Mouse (Mus musculus): ENCODE measurements around the gene Smtn. TPM values are rescaled to one million over a fixed set of nuclear protein-coding genes. Genes with fewer than 3 reads are reported as not detected.

The Smtn gene
- polyA plus RNA-seq (2014; fragmentation: Nextera tagmentation; extraction: Ambion mirVana), result 43.8 and 44.3 TPM in 2 replicates

DNA sequence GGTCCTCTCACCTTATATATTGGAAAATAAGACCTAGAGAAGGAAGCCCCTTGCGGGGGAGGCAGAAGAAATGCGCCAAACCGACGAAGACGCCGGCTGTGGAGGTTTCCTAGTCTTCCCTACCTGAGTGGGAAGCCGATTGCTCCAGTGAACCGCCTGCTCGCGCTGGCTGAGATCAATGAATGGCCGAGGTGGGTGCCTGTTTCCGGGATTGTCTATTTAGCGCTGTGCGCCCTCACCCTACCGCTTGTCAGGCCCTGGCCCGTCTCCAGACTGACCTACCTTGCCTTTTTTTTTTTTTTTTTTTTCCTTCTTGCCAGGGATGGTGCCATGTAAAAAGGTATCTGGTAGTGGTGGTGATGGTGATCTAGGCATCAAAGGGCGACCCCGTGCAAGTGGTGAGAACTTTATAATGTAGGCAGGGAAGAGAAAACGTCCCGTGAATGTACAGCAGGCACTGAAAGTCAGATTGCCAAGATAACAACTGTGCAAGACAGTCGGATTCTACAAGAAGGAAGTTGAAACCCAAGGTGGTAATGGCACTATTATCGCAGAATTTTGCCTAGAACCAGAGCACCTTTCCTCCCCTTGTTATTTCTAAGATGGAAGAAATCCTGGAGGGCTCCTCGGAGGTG, at the start of gene Smtn:
TSS of gene Smtn (minus strand) at position 162 of the 635 bp plus-strand sequence.
- Histone ChIP-seq H3K27me3 (ENCODE audit: control insufficient read depth, insufficient read depth, low read length) (no peaks in the 10 kb centered on the region), H3K4me2 (ENCODE audit: low read depth, low read length, severe bottlenecking) (peak within 1 kb of the TSS; percentile 75), H3K9ac (ENCODE audit: low read length) (peak within 1 kb of the TSS; percentile 47; the same call in 1 of the 2 replicates), H3K4me1 (replicated peaks; ENCODE audit: control insufficient read depth, insufficient read depth, low read length) (peaks cover 11% of the 10 kb centered on the region; the same call in 1 of the 2 replicates), H3K27ac (ENCODE audit: low read depth, low read length) (no peak within 1 kb of the TSS), H3K4me3 (ENCODE audit: low read depth, low read length) (peak within 1 kb of the TSS; percentile 52), H3K36me3 (ENCODE audit: control insufficient read depth, insufficient read depth, low read length) (no peaks in the 10 kb centered on the region), H3K9me3 (ENCODE audit: control insufficient read depth, low read length) (peaks cover 4% of the 10 kb centered on the region; the same call in 1 of the 2 replicates)
- 91% methylated on average over 23 of the region's 23 CpGs for WGBS
- DNase-seq (ENCODE audit: low spot score) (no peak), ATAC-seq (replicated peaks; ENCODE audit: low FRiP score) (no peak)

DNA sequence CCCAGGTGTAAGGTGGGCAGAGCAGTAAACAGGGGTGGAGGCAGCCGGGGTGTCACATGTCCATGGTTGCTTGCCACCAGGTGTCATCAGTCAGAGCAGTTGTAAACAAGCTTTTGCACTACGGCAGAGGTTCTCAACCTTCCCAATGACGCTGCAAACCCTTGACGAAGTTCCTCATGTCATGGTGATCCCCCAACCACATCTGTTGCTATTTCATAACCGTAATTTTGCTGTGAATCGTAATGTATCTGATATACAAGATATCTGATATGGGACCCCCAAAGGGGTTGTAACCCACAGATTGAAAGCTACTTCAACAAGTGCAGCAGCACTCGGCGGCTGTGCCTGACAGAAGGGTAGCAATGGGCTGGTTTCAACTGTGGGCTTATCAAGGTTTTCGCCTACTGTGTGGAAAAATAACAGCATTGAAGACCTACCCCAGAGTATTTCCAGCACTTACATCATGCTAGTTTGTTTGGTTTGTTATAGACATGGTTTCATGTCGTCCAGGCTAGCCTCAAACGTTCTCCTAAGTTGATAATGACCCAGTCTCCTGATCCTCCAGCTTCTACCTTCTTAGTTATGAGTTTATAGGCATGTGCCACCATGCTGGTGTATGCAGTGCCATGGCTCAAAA, 47.7 kb upstream of the Smtn start:
- 86% methylated on average over 11 of the region's 11 CpGs for WGBS
- no peaks in the 10 kb centered on the region for H3K9me3 ChIP-seq (ENCODE audit: control insufficient read depth, low read length)
- DNase-seq (ENCODE audit: low spot score) (no peak), ATAC-seq (replicated peaks; ENCODE audit: low FRiP score) (no peak)
- H3K4me2 ChIP-seq (ENCODE audit: low read depth, low read length, severe bottlenecking), result no peak overlapping the region
- no peak overlapping the region for H3K4me3 ChIP-seq (ENCODE audit: low read depth, low read length)
- no peak overlapping the region for H3K9ac ChIP-seq (ENCODE audit: low read length)
- no peaks in the 10 kb centered on the region for H3K27me3 ChIP-seq (ENCODE audit: control insufficient read depth, insufficient read depth, low read length)
- no peaks in the 10 kb centered on the region for H3K36me3 ChIP-seq (ENCODE audit: control insufficient read depth, insufficient read depth, low read length)
- H3K4me1 ChIP-seq (replicated peaks; ENCODE audit: control insufficient read depth, insufficient read depth, low read length), result no peaks in the 10 kb centered on the region
- no peak overlapping the region for H3K27ac ChIP-seq (ENCODE audit: low read depth, low read length)

- no peaks in the 10 kb centered on the region for H3K36me3 ChIP-seq (ENCODE audit: control insufficient read depth, insufficient read depth, low read length)
- ATAC-seq (replicated peaks; ENCODE audit: low FRiP score) (no peak), DNase-seq (ENCODE audit: low spot score) (no peak)
- H3K27me3 ChIP-seq (ENCODE audit: control insufficient read depth, insufficient read depth, low read length), result no peaks in the 10 kb centered on the region
- no peak overlapping the region for H3K27ac ChIP-seq (ENCODE audit: low read depth, low read length)
- H3K4me3 ChIP-seq (ENCODE audit: low read depth, low read length), result no peak overlapping the region
- no peak overlapping the region for H3K4me2 ChIP-seq (ENCODE audit: low read depth, low read length, severe bottlenecking)
- WGBS, result 43% methylated on average over 4 of the region's 4 CpGs
- H3K9me3 ChIP-seq (ENCODE audit: control insufficient read depth, low read length), result no peaks in the 10 kb centered on the region
- H3K9ac ChIP-seq (ENCODE audit: low read length), result no peak overlapping the region
- no peaks in the 10 kb centered on the region for H3K4me1 ChIP-seq (replicated peaks; ENCODE audit: control insufficient read depth, insufficient read depth, low read length)
Observed at GRCm38 (mm10) chr11:3587350-3587749, 46.9 kb upstream of the Smtn start.

- 87% methylated on average over 6 of the region's 6 CpGs for whole genome bisulfite sequencing
Observed at GRCm38 (mm10) chr11:3585983-3586618, 45.7 kb upstream of the Smtn start.

GRCm38 (mm10) chr11:3583127-3583526, 42.7 kb upstream of the Smtn start:
- H3K27me3 ChIP-seq (ENCODE audit: control insufficient read depth, insufficient read depth, low read length), result no peaks in the 10 kb centered on the region
- ATAC-seq (replicated peaks; ENCODE audit: low FRiP score) (no peak), DNase-seq (ENCODE audit: low spot score) (no peak)
- no peak overlapping the region for H3K9ac ChIP-seq (ENCODE audit: low read length)
- 76% methylated on average over 5 of the region's 5 CpGs for WGBS
- no peaks in the 10 kb centered on the region for H3K9me3 ChIP-seq (ENCODE audit: control insufficient read depth, low read length)
- H3K4me2 ChIP-seq (ENCODE audit: low read depth, low read length, severe bottlenecking), result no peak overlapping the region
- no peaks in the 10 kb centered on the region for H3K36me3 ChIP-seq (ENCODE audit: control insufficient read depth, insufficient read depth, low read length)
- H3K4me1 ChIP-seq (replicated peaks; ENCODE audit: control insufficient read depth, insufficient read depth, low read length), result no peaks in the 10 kb centered on the region
- H3K4me3 ChIP-seq (ENCODE audit: low read depth, low read length), result no peak overlapping the region
- no peak overlapping the region for H3K27ac ChIP-seq (ENCODE audit: low read depth, low read length)

More at GRCm38 (mm10) chr11:3585983-3586618, 45.7 kb upstream of the Smtn start:
- H3K4me1 ChIP-seq (replicated peaks; ENCODE audit: control insufficient read depth, insufficient read depth, low read length), result no peaks in the 10 kb centered on the region
- H3K36me3 ChIP-seq (ENCODE audit: control insufficient read depth, insufficient read depth, low read length), result no peaks in the 10 kb centered on the region
- DNase-seq (ENCODE audit: low spot score) (no peak), ATAC-seq (replicated peaks; ENCODE audit: low FRiP score) (no peak)
- H3K9ac ChIP-seq (ENCODE audit: low read length), result no peak overlapping the region
- no peak overlapping the region for H3K4me3 ChIP-seq (ENCODE audit: low read depth, low read length)
- no peaks in the 10 kb centered on the region for H3K9me3 ChIP-seq (ENCODE audit: control insufficient read depth, low read length)
- H3K27me3 ChIP-seq (ENCODE audit: control insufficient read depth, insufficient read depth, low read length), result no peaks in the 10 kb centered on the region
- no peak overlapping the region for H3K4me2 ChIP-seq (ENCODE audit: low read depth, low read length, severe bottlenecking)
- H3K27ac ChIP-seq (ENCODE audit: low read depth, low read length), result no peak overlapping the region

- 94% methylated on average over 4 of the region's 4 CpGs for WGBS
Observed at GRCm38 (mm10) chr11:3581908-3582307, 41.5 kb upstream of the Smtn start.

DNA sequence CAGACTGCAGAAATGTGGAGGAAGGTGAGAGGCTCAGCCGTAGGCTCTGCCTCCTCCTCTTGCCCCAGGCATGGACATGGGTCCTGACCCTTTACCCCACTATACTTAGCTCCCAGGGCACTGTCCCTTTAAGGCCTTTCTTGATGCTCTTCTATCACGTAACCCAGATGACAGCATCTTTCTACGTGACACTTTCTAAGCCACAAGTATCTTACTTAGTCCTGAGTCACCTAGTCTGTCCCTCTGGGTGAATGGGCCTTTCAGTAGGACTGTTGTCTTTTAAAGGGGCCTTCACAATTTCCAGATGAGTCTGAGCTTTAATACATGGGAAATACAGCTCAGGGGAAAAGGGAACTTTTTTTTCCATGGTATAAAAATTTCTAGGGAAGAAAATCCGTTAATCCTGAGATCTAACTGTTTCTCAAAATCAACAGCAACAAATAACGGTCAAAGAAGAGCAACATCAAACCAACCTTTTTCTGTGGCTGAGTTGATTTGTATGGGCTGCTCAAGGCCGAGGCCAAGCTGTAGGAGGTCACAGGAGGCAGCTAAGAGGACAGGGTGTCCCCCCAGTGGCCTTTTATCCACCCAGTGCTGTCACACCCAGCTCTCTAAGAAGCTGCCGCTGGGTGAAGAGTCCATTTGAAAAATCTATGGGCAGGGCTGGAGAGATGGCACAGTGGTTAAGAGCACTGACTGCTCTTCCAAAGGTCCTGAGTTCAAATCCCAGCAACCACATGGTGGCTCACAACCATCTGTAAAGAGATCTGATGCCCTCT, 40.1 kb upstream of the Smtn start:
- no peak overlapping the region for H3K4me2 ChIP-seq (ENCODE audit: low read depth, low read length, severe bottlenecking)
- ATAC-seq (replicated peaks; ENCODE audit: low FRiP score) (no peak), DNase-seq (ENCODE audit: low spot score) (no peak)
- no peak overlapping the region for H3K27ac ChIP-seq (ENCODE audit: low read depth, low read length)
- 75% methylated on average over 7 of the region's 7 CpGs for WGBS
- no peaks in the 10 kb centered on the region for H3K9me3 ChIP-seq (ENCODE audit: control insufficient read depth, low read length)
- no peaks in the 10 kb centered on the region for H3K36me3 ChIP-seq (ENCODE audit: control insufficient read depth, insufficient read depth, low read length)
- no peak overlapping the region for H3K4me3 ChIP-seq (ENCODE audit: low read depth, low read length)
- no peaks in the 10 kb centered on the region for H3K4me1 ChIP-seq (replicated peaks; ENCODE audit: control insufficient read depth, insufficient read depth, low read length)
- no peaks in the 10 kb centered on the region for H3K27me3 ChIP-seq (ENCODE audit: control insufficient read depth, insufficient read depth, low read length)
- H3K9ac ChIP-seq (ENCODE audit: low read length), result no peak overlapping the region

More at GRCm38 (mm10) chr11:3581908-3582307, 41.5 kb upstream of the Smtn start:
- no peaks in the 10 kb centered on the region for H3K4me1 ChIP-seq (replicated peaks; ENCODE audit: control insufficient read depth, insufficient read depth, low read length)
- H3K27ac ChIP-seq (ENCODE audit: low read depth, low read length), result no peak overlapping the region
- H3K9me3 ChIP-seq (ENCODE audit: control insufficient read depth, low read length), result no peaks in the 10 kb centered on the region
- H3K4me3 ChIP-seq (ENCODE audit: low read depth, low read length), result no peak overlapping the region
- no peak overlapping the region for H3K4me2 ChIP-seq (ENCODE audit: low read depth, low read length, severe bottlenecking)
- ATAC-seq (replicated peaks; ENCODE audit: low FRiP score), result no peak
- H3K36me3 ChIP-seq (ENCODE audit: control insufficient read depth, insufficient read depth, low read length), result no peaks in the 10 kb centered on the region
- DNase-seq (ENCODE audit: low spot score), result no peak
- no peaks in the 10 kb centered on the region for H3K27me3 ChIP-seq (ENCODE audit: control insufficient read depth, insufficient read depth, low read length)
- H3K9ac ChIP-seq (ENCODE audit: low read length), result no peak overlapping the region

GRCm38 (mm10) chr11:3578050-3578725, 37.8 kb upstream of the Smtn start:
- ATAC-seq (replicated peaks; ENCODE audit: low FRiP score), result no peak
- 82% methylated on average over 10 of the region's 10 CpGs for WGBS
- Histone ChIP-seq H3K4me3 (ENCODE audit: low read depth, low read length) (no peak overlapping the region), H3K9me3 (ENCODE audit: control insufficient read depth, low read length) (no peaks in the 10 kb centered on the region), H3K36me3 (ENCODE audit: control insufficient read depth, insufficient read depth, low read length) (no peaks in the 10 kb centered on the region), H3K4me1 (replicated peaks; ENCODE audit: control insufficient read depth, insufficient read depth, low read length) (no peaks in the 10 kb centered on the region), H3K9ac (ENCODE audit: low read length) (no peak overlapping the region), H3K27ac (ENCODE audit: low read depth, low read length) (no peak overlapping the region), H3K27me3 (ENCODE audit: control insufficient read depth, insufficient read depth, low read length) (no peaks in the 10 kb centered on the region), H3K4me2 (ENCODE audit: low read depth, low read length, severe bottlenecking) (no peak overlapping the region)
- no peak for DNase-seq (ENCODE audit: low spot score)
